Mouse (Mus musculus) E14TG2a.4 (cell line): ENCODE data around the gene Havcr2.

Source experiments
- H3K27me3 ChIP-seq: 2 replicates; pipeline ENCODE4 v1.6.1; 2014; ENCODE audit warnings: low read length, control low read depth; ENCODE audit not compliant: insufficient read depth
- H3K36me3 ChIP-seq: 2 replicates; pipeline ENCODE4 v1.6.1; 2014; ENCODE audit warnings: low read length, control low read depth; ENCODE audit not compliant: insufficient read depth
- H3K4me1 ChIP-seq: replicated peaks from 2 replicates; pipeline ENCODE4 v1.6.1; 2014; ENCODE audit warnings: low read depth, low read length, control low read depth
- H3K4me3 ChIP-seq: replicated peaks from 2 replicates; pipeline ENCODE4 v1.5.1; 2014; ENCODE audit warnings: mild to moderate bottlenecking, low read length
- H3K9me3 ChIP-seq: 2 replicates; pipeline ENCODE4 v1.6.1; 2014; ENCODE audit warnings: low read length, control low read depth
- CTCF ChIP-seq: conservative IDR thresholded peaks from 2 replicates; pipeline ENCODE4 v1.5.1; 2014; ENCODE audit warnings: low read length
- NANOG ChIP-seq: IDR thresholded peaks from 2 replicates; pipeline ENCODE4 v1.6.1; 2014; ENCODE audit warnings: borderline replicate concordance, low read length, mixed read lengths
- POU5F1 ChIP-seq: IDR thresholded peaks from 2 replicates; pipeline ENCODE4 v1.6.1; 2014; ENCODE audit warnings: low read length, borderline replicate concordance

Havcr2 gene

GRCm38 (mm10) chr11:46431129-46431528 is 23.6 kb upstream of the Havcr2 start:
- H3K4me1 ChIP-seq: peaks cover 15% of the 10 kb centered on the region
- H3K4me3 ChIP-seq: no peak overlapping the region
- no peaks in the 10 kb centered on the region for H3K27me3 ChIP-seq
- H3K9me3 ChIP-seq: no peaks in the 10 kb centered on the region
- no peaks in the 10 kb centered on the region for H3K36me3 ChIP-seq
- TF ChIP-seq CTCF: peak; percentile 71
- no peak for TF ChIP-seq POU5F1
- no peak for TF ChIP-seq NANOG

GRCm38 (mm10) chr11:46435363-46435762 is 19.4 kb upstream of the Havcr2 start:
- no peak for TF ChIP-seq POU5F1
- no peaks in the 10 kb centered on the region for H3K9me3 ChIP-seq
- peaks cover 20% of the 10 kb centered on the region for H3K36me3 ChIP-seq
- H3K4me1 ChIP-seq: peaks cover 31% of the 10 kb centered on the region
- no peak overlapping the region for H3K4me3 ChIP-seq
- no peaks in the 10 kb centered on the region for H3K27me3 ChIP-seq

- Histone ChIP-seq H3K4me3 (peak within 1 kb of the TSS; percentile 99), H3K4me1 (peaks cover 25% of the 10 kb centered on the region), H3K36me3 (peaks cover 35% of the 10 kb centered on the region), H3K27me3 (no peaks in the 10 kb centered on the region), H3K9me3 (no peaks in the 10 kb centered on the region)
- no peak for TF ChIP-seq POU5F1
- TF ChIP-seq NANOG: no peak
- no peak for TF ChIP-seq CTCF
These were observed 17.8 kb upstream of the Havcr2 start, which contains the start of gene Med7 for GRCm38 (mm10) chr11:46436760-46437458. Gene Med7, plus strand, starts transcription at chr11:46436925.

DNA sequence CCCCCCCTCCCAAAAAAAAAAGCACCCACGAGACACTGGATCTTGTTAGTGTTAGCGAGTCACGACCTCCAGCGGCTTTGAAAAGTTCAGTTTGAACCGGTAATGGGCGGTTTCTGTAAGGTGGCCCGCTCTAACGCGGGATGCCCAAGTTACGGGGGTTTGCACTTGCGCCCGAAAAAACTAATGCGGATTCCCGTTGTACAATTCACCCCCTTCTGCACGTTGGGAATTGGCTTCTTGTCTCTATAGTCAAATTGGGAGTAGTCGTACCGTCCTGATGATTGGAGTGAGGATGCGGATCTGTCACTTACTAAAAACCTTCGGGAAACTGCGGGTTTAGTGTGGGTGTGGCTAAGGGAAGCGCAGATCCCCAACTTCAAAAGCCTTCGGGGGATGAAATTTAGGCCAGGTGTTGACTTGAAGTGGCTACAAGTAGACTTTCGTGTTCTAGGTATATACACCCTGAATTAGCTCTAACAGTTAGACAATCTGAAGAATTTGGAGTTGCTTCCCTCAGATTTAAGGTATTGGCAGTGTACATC is 17.2 kb upstream of the Havcr2 start:
- no peak for TF ChIP-seq CTCF
- H3K36me3 ChIP-seq: peaks cover 41% of the 10 kb centered on the region
- H3K9me3 ChIP-seq: no peaks in the 10 kb centered on the region
- peak overlapping the region; percentile 99 for H3K4me3 ChIP-seq
- no peaks in the 10 kb centered on the region for H3K27me3 ChIP-seq
- H3K4me1 ChIP-seq: peaks cover 25% of the 10 kb centered on the region

DNA sequence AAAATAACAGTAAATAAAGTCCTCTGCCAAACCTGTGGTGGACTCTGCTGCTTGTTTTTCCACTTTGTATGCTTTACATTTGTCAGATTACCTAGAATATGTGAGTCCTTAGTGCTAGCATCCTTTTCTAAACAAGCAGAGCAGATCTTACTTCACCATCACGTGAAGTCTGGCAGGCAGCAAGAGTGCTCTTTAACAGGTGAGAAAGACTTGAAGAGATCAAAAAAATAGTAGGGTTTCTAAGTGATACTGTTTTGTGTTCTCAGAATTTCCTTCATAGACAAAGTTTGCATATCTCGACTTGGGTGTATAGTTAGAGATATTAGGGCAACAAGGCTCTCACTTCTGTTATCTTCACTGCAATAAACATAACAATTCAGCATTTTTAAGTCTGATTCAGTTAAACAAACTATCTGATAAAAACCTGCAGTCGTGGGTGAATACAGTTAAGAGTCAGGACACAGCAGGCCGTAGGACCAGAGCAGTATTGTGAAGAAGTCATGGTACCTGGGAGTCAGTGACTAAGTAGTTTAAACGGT is 15.7 kb upstream of the Havcr2 start:
- Histone ChIP-seq H3K4me3 (no peak overlapping the region), H3K27me3 (no peaks in the 10 kb centered on the region), H3K9me3 (no peaks in the 10 kb centered on the region), H3K4me1 (peaks cover 25% of the 10 kb centered on the region), H3K36me3 (peaks cover 57% of the 10 kb centered on the region)
- TF ChIP-seq CTCF (no peak), POU5F1 (no peak)

- Histone ChIP-seq H3K4me3 (no peak overlapping the region), H3K9me3 (no peaks in the 10 kb centered on the region), H3K4me1 (peaks cover 22% of the 10 kb centered on the region), H3K36me3 (peaks cover 57% of the 10 kb centered on the region), H3K27me3 (no peaks in the 10 kb centered on the region)
- TF ChIP-seq POU5F1 (no peak), CTCF (no peak), NANOG (no peak)
These were observed 13.0 kb upstream of the Havcr2 start for GRCm38 (mm10) chr11:46441774-46442173.

DNA sequence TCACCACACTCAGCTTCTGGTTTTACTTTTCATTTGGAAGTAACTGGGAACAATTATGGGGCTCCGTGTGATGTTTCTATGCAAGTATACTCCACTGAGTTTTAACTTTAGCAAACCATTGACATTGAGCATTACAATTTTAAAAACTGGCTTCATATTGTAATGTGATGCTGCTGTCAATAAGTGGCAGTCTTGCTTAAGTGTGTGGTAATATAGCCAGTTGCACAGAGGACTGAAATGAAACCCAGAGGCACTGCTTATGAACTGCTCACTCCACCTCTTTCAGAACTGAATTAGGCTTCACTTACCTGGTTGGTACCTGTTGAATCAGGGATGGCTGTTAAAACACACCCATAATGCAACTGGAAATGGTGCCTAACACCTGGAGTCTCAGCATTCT is 11.6 kb upstream of the Havcr2 start:
- no peaks in the 10 kb centered on the region for H3K9me3 ChIP-seq
- no peaks in the 10 kb centered on the region for H3K27me3 ChIP-seq
- TF ChIP-seq POU5F1 (no peak), NANOG (no peak), CTCF (no peak)
- peaks cover 57% of the 10 kb centered on the region for H3K36me3 ChIP-seq
- no peak overlapping the region for H3K4me3 ChIP-seq
- peaks cover 16% of the 10 kb centered on the region for H3K4me1 ChIP-seq

- Histone ChIP-seq H3K27me3 (no peaks in the 10 kb centered on the region), H3K36me3 (peaks cover 52% of the 10 kb centered on the region), H3K9me3 (no peaks in the 10 kb centered on the region), H3K4me1 (peaks cover 8% of the 10 kb centered on the region), H3K4me3 (no peak overlapping the region)
- TF ChIP-seq NANOG: no peak
- no peak for TF ChIP-seq CTCF
- TF ChIP-seq POU5F1: no peak
These were observed 10.8 kb upstream of the Havcr2 start for GRCm38 (mm10) chr11:46443979-46444378.

DNA sequence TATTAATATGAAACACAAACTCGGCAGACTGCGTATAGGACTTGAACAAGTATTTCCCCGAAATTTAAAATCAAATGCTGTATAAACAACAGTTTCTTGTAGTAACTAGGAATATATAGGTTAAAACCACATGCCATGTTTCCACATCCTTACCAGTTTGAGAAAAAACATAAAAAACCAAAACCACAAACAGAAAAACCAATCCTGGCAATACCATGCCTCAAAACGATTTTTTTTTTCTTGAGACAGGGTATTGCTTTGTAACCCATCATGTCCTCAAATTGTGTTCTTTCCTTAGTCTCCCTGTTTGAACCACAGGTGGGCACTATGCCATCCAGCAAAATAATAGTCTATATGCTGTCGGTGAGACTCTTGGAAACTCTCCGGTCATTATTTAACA is 8.6 kb upstream of the Havcr2 start:
- no peak for TF ChIP-seq NANOG

More for the DNA sequence above, 8.6 kb upstream of the Havcr2 start:
- Histone ChIP-seq H3K4me3 (no peak overlapping the region), H3K27me3 (no peaks in the 10 kb centered on the region), H3K36me3 (peaks cover 30% of the 10 kb centered on the region), H3K9me3 (no peaks in the 10 kb centered on the region), H3K4me1 (no peaks in the 10 kb centered on the region)
